Mouse (Mus musculus) neural tube, embryonic 11.5 days (tissue): ENCODE data around the gene 4933434E20Rik. TPM values are rescaled to one million over a fixed set of nuclear protein-coding genes. Genes with fewer than 3 reads are reported as not detected.

Experiments used
- ATAC-seq: fragments of 200-750 bp; cut with Nextera tagmentation; 2 replicates; pipeline ENCODE4 v1.8.0; 2017; ENCODE audit warnings: moderate number of reproducible peaks, mild to moderate bottlenecking, moderate TSS enrichment, moderate library complexity; ENCODE audit not compliant: insufficient read depth, low FRiP score, low TSS enrichment
- DNase-seq: peaks from one replicate; pipeline ENCODE4 v3.0.0-alpha.2; 2015; ENCODE audit warnings: low spot score
- H3K27ac ChIP-seq: fragments of 300-500 bp; sonication (generic); 2 replicates; pipeline ENCODE4 v1.5.1; 2014; ENCODE audit warnings: low read depth, mild to moderate bottlenecking, low read length
- H3K27me3 ChIP-seq: fragments of 300-500 bp; sonication (generic); 2 replicates; pipeline ENCODE4 v1.6.1; 2014; ENCODE audit warnings: mild to moderate bottlenecking, low read length, mixed read lengths; ENCODE audit not compliant: control insufficient read depth, insufficient read depth
- H3K36me3 ChIP-seq: fragments of 300-500 bp; sonication (generic); 2 replicates; pipeline ENCODE4 v1.6.1; 2014; ENCODE audit warnings: mild to moderate bottlenecking, low read length, moderate library complexity, mixed read lengths; ENCODE audit not compliant: control insufficient read depth, insufficient read depth
- H3K4me1 ChIP-seq: fragments of 300-500 bp; sonication (generic); 2 replicates; pipeline ENCODE4 v1.6.1; 2014; ENCODE audit warnings: low read length, mixed read lengths; ENCODE audit not compliant: control insufficient read depth, insufficient read depth
- H3K4me2 ChIP-seq: fragments of 300-500 bp; sonication (generic); 2 replicates; pipeline ENCODE4 v1.6.1; 2014; ENCODE audit warnings: low read depth, mild to moderate bottlenecking, moderate library complexity
- H3K4me3 ChIP-seq: fragments of 300-500 bp; sonication (generic); 2 replicates; pipeline ENCODE4 v1.5.1; 2014; ENCODE audit warnings: low read depth, low read length
- H3K9ac ChIP-seq: fragments of 300-500 bp; sonication (generic); 2 replicates; pipeline ENCODE4 v1.6.1; 2014; ENCODE audit warnings: mild to moderate bottlenecking, low read length
- H3K9me3 ChIP-seq: fragments of 300-500 bp; sonication (generic); 2 replicates; pipeline ENCODE4 v1.6.1; 2016; ENCODE audit warnings: low read length; ENCODE audit not compliant: control insufficient read depth
- WGBS: fragments of 180-500 bp; shearing (Covaris S2); extraction: QIAGEN DNeasy Blood & Tissue Kit; methylation state at CpG from one replicate; pipeline ENCODE4 v1.1.7; 2014; 5-methylcytosine and 5-hydroxymethylcytosine counted together
- polyA plus RNA-seq: library from polyadenylated mRNA; unstranded; fragments of >200 nt; fragmentation: Nextera tagmentation; extraction: Ambion mirVana; gene quantifications from 2 replicates; pipeline ENCODE4 v1.2.1, GENCODE M21; 2014

Gene 4933434E20Rik
- 197 TPM in 2 replicates for polyA plus RNA-seq

- Histone ChIP-seq H3K9ac (peak within 1 kb of the TSS; percentile 93), H3K4me2 (peak within 1 kb of the TSS; percentile 73), H3K4me1 (peaks cover 7% of the 10 kb centered on the region; the same call in 1 of the 2 replicates), H3K27me3 (no peaks in the 10 kb centered on the region), H3K27ac (peak within 1 kb of the TSS; percentile 72), H3K36me3 (0 out of 2 replicates have a peak, but pooled peaks cover 2% of the 10 kb centered on the region), H3K4me3 (peak within 1 kb of the TSS; percentile 90), H3K9me3 (no peaks in the 10 kb centered on the region)
- DNase-seq (peak; percentile 62), ATAC-seq (peak; percentile 82)
- WGBS, result under 1% methylated on average over 37 of the region's 43 CpGs
Observed at GRCm38 (mm10) chr3:90051441-90052350, at the start of gene 4933434E20Rik. TSS of gene 4933434E20Rik (plus strand) at chr3:90051636.

GRCm38 (mm10) chr3:90004091-90004796 is 47.2 kb upstream of the 4933434E20Rik start:
- Histone ChIP-seq H3K27me3 (no peaks in the 10 kb centered on the region), H3K27ac (no peak overlapping the region), H3K4me1 (0 out of 2 replicates have a peak, but pooled peaks cover under 1% of the 10 kb centered on the region), H3K4me2 (no peak overlapping the region), H3K9me3 (no peaks in the 10 kb centered on the region), H3K9ac (no peak overlapping the region), H3K4me3 (no peak overlapping the region), H3K36me3 (peaks cover 18% of the 10 kb centered on the region)
- 71% methylated on average over 3 of the region's 3 CpGs for WGBS
- no peak for ATAC-seq
- DNase-seq, result no peak

- Histone ChIP-seq H3K36me3 (peaks cover 29% of the 10 kb centered on the region), H3K27ac (no peak overlapping the region), H3K9ac (no peak overlapping the region), H3K27me3 (no peaks in the 10 kb centered on the region), H3K4me3 (no peak overlapping the region), H3K9me3 (no peaks in the 10 kb centered on the region), H3K4me2 (no peak overlapping the region), H3K4me1 (no peaks in the 10 kb centered on the region)
- 88% methylated on average over 2 of the region's 2 CpGs for WGBS
- ATAC-seq, result no peak
- no peak for DNase-seq
Observed at GRCm38 (mm10) chr3:90010291-90010690, 41.1 kb upstream of the 4933434E20Rik start.

GRCm38 (mm10) chr3:90016626-90017025 is 34.8 kb upstream of the 4933434E20Rik start:
- H3K9ac ChIP-seq, result no peak overlapping the region
- no peaks in the 10 kb centered on the region for H3K4me1 ChIP-seq
- no peak overlapping the region for H3K27ac ChIP-seq
- ATAC-seq (no peak), DNase-seq (no peak)
- H3K4me3 ChIP-seq, result no peak overlapping the region
- H3K36me3 ChIP-seq, result peaks cover 32% of the 10 kb centered on the region
- no peaks in the 10 kb centered on the region for H3K9me3 ChIP-seq
- 98% methylated on average over 4 of the region's 4 CpGs for WGBS
- H3K27me3 ChIP-seq, result no peaks in the 10 kb centered on the region
- H3K4me2 ChIP-seq, result no peak overlapping the region

- ATAC-seq (no peak), DNase-seq (no peak)
- Histone ChIP-seq H3K4me3 (no peak overlapping the region), H3K9me3 (no peaks in the 10 kb centered on the region), H3K27me3 (no peaks in the 10 kb centered on the region), H3K27ac (no peak overlapping the region), H3K4me2 (no peak overlapping the region), H3K4me1 (no peaks in the 10 kb centered on the region), H3K9ac (no peak overlapping the region), H3K36me3 (peaks cover 13% of the 10 kb centered on the region)
- WGBS, result 95% methylated on average over 2 of the region's 2 CpGs
Observed at GRCm38 (mm10) chr3:90034653-90035052, 16.8 kb upstream of the 4933434E20Rik start.

- H3K9ac ChIP-seq, result no peak overlapping the region
- no peaks in the 10 kb centered on the region for H3K4me1 ChIP-seq
- 98% methylated on average over 1 of the region's 1 CpGs for WGBS
- ATAC-seq, result no peak
- H3K36me3 ChIP-seq, result peaks cover 10% of the 10 kb centered on the region
- no peak overlapping the region for H3K4me3 ChIP-seq
- H3K9me3 ChIP-seq, result no peaks in the 10 kb centered on the region
- H3K4me2 ChIP-seq, result no peak overlapping the region
- H3K27me3 ChIP-seq, result no peaks in the 10 kb centered on the region
- no peak for DNase-seq
- H3K27ac ChIP-seq, result no peak overlapping the region
Observed at GRCm38 (mm10) chr3:90036263-90036662, 15.2 kb upstream of the 4933434E20Rik start.

GRCm38 (mm10) chr3:90049691-90050090 is 1.7 kb upstream of the 4933434E20Rik start:
- Histone ChIP-seq H3K4me2 (no peak overlapping the region), H3K27ac (no peak overlapping the region), H3K4me1 (peaks cover 7% of the 10 kb centered on the region; the same call in 1 of the 2 replicates), H3K27me3 (no peaks in the 10 kb centered on the region), H3K36me3 (no peaks in the 10 kb centered on the region), H3K9ac (no peak overlapping the region), H3K9me3 (no peaks in the 10 kb centered on the region), H3K4me3 (no peak overlapping the region)
- DNase-seq (no peak), ATAC-seq (no peak)
- WGBS, result 80% methylated on average over 3 of the region's 3 CpGs

- WGBS, result under 1% methylated on average over 69 of the region's 81 CpGs
- DNase-seq (peak; percentile 100), ATAC-seq (peak; percentile 93)
- peak within 1 kb of the TSS; percentile 73 for H3K4me2 ChIP-seq
- H3K4me1 ChIP-seq, result peaks cover 7% of the 10 kb centered on the region; the same call in 1 of the 2 replicates
- H3K9me3 ChIP-seq, result no peaks in the 10 kb centered on the region
- 0 out of 2 replicates have a peak, but pooled peaks cover 2% of the 10 kb centered on the region for H3K36me3 ChIP-seq
- H3K27ac ChIP-seq, result peak within 1 kb of the TSS; percentile 85
- peak within 1 kb of the TSS; percentile 90 for H3K4me3 ChIP-seq
- no peaks in the 10 kb centered on the region for H3K27me3 ChIP-seq
- H3K9ac ChIP-seq, result peak within 1 kb of the TSS; percentile 93
Observed at GRCm38 (mm10) chr3:90052351-90053241, 1.2 kb downstream of the 4933434E20Rik start, which contains the start of gene Ubap2l. TSS of gene Ubap2l (minus strand) at chr3:90052628.
